Mouse (Mus musculus): Measurements from ENCODE around the gene Spdef.

- TF ChIP-seq CTCF (IDR thresholded peaks at IDR 0.05; ENCODE audit: low read depth, low read length), result no peak
- no peak for TF ChIP-seq GATA1 (IDR thresholded peaks at IDR 0.05; ENCODE audit: borderline replicate concordance, low read length)
- TF ChIP-seq POLR2AphosphoS5 (IDR thresholded peaks at IDR 0.05; ENCODE audit: insufficient replicate concordance, low read depth, low read length), result no peak
- TF ChIP-seq TAL1 (conservative IDR thresholded peaks at IDR 0.05; ENCODE audit: low read depth, low read length), result no peak
Observed at GRCm38 (mm10) chr17:27760169-27760568, 31.4 kb upstream of the Spdef start.

Measured in G1E (cell line).